Mouse (Mus musculus): ENCODE results near the gene Tmem130.

DNA sequence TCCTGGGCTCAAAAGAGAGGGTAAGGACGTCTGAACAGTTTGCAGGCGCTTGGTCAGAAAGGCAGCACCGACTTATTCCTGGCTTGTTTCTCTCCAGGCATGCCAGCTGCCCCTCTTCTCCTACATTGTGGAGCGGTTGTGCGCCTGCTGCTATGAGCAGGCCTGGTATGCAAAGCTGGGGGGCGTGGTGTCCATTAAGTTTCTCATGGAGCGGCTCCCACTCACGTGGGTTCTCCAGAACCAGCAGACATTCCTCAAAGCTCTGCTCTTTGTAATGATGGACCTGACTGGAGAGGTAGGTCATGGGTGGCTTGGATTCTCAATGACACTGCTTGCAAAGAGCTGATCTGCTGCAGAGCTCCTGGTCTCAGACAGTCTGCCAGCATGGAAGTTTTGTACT lies 41.4 kb upstream of the Tmem130 start:
- TF ChIP-seq POLR2A (IDR thresholded peaks at IDR 0.05; ENCODE audit: extremely low read depth, insufficient read depth, low read length) (no peak), CTCF (IDR thresholded peaks at IDR 0.05; ENCODE audit: extremely low read depth, insufficient read depth, low read length) (no peak)

All from cortical plate, adult 2 months (tissue).